Mouse (Mus musculus): ENCODE measurements at regions not wholly inside any gene's neighbourhood (a gene's known extent, or its start where the extent isn't known, plus 50 kb on each side); places are given as distances from the start of the nearest gene placed in this dataset.

DNA sequence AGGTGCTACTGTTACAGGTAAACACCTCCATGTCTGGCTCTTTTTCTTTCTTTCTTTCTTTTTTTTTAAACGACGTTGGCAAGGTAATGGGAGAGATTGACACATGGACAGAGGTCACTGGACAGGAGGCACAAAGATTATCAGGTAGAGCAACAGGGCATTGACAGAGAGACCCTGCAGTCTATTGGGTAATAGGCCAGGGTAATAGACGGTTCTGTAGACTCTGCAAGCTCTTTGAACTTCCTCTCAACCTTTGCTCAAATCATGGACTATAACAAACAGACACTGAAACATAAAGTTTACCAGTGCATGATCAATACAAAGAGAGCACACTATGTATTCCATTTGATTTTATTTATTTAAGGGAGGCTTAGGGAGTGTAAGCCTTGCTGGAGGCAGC is 61.0 kb upstream of the Mycn start:
- Histone ChIP-seq H3K4me3 (ENCODE audit: control insufficient read depth in 1 of 2, insufficient read depth in 1 of 2, low read depth in 2 of 2, low read length in 2 of 2) (no peak overlapping the region), H3K79me2 (ENCODE audit: control insufficient read depth, insufficient read depth, low read length, poor library complexity) (no peaks in the 10 kb centered on the region), H3K4me1 (ENCODE audit: control insufficient read depth in 1 of 2, insufficient read depth in 2 of 2, low read length in 2 of 2) (no peaks in the 10 kb centered on the region), H3K9ac (ENCODE audit: control insufficient read depth, low read depth, low read length, poor library complexity, severe bottlenecking) (no peak overlapping the region), H3K27me3 (ENCODE audit: control insufficient read depth in 1 of 2, insufficient read depth in 2 of 2, low read length in 2 of 2) (no peaks in the 10 kb centered on the region; a peak in 1 of 4 replicates), H3K9me3 (replicated peaks; ENCODE audit: insufficient read depth, low read length) (no peaks in the 10 kb centered on the region), H3K27ac (ENCODE audit: control insufficient read depth, low read depth, low read length) (no peak overlapping the region), H3K36me3 (ENCODE audit: control insufficient read depth in 1 of 2, insufficient read depth in 2 of 2, low read length in 2 of 2) (no peaks in the 10 kb centered on the region)
- TF ChIP-seq SMC3 (IDR thresholded peaks at IDR 0.05; ENCODE audit: low read depth, low read length) (no peak), MAX (IDR thresholded peaks at IDR 0.05; ENCODE audit: low read length) (no peak), MXI1 (IDR thresholded peaks at IDR 0.05; ENCODE audit: low read depth, low read length) (no peak), NRF1 (IDR thresholded peaks at IDR 0.05; ENCODE audit: insufficient read depth, low read depth, low read length, poor library complexity, severe bottlenecking) (no peak), UBTF (IDR thresholded peaks at IDR 0.05; ENCODE audit: borderline replicate concordance, insufficient read depth, low read depth, low read length) (no peak), CHD2 (IDR thresholded peaks at IDR 0.05; ENCODE audit: low read length) (no peak), MEF2A (IDR thresholded peaks at IDR 0.05; ENCODE audit: extremely low read depth, insufficient replicate concordance, low read depth, low read length, poor library complexity, severe bottlenecking) (no peak), MYB (IDR thresholded peaks at IDR 0.05; ENCODE audit: low read depth, low read length) (no peak), ELF1 (IDR thresholded peaks at IDR 0.05; ENCODE audit: low read depth, low read length) (no peak), EP300 (IDR thresholded peaks at IDR 0.05; ENCODE audit: low read depth in 1 of 2, low read length in 2 of 2) (no peak)
- DNase-seq (ENCODE audit: low read depth, low spot score) = no peak

- TF ChIP-seq USF2 (IDR thresholded peaks at IDR 0.05; ENCODE audit: borderline replicate concordance in 1 of 2, insufficient read depth in 1 of 2, low read depth in 1 of 2, low read length in 2 of 2) = no peak
- TF ChIP-seq POLR2AphosphoS2 (IDR thresholded peaks at IDR 0.05; ENCODE audit: low read length) = no peak
- TF ChIP-seq MXI1 (IDR thresholded peaks at IDR 0.05; ENCODE audit: low read depth, low read length) = no peak
- no peak for TF ChIP-seq RAD21 (IDR thresholded peaks at IDR 0.05; ENCODE audit: low read depth, low read length)
- no peak for TF ChIP-seq NRF1 (IDR thresholded peaks at IDR 0.05; ENCODE audit: insufficient read depth, low read depth, low read length, poor library complexity, severe bottlenecking)
- TF ChIP-seq GABPA (IDR thresholded peaks at IDR 0.05; ENCODE audit: low read depth, low read length) = no peak
- no peak for TF ChIP-seq CTCF (IDR thresholded peaks at IDR 0.05 in 2 of 3, conservative IDR thresholded peaks at IDR 0.05 in 1 of 3; ENCODE audit: control insufficient read depth in 1 of 3, insufficient read depth in 1 of 3, low read depth in 2 of 3, low read length in 3 of 3, poor library complexity in 1 of 3, severe bottlenecking in 1 of 3)
- Histone ChIP-seq H3K4me3 (ENCODE audit: control insufficient read depth in 1 of 2, insufficient read depth in 1 of 2, low read depth in 2 of 2, low read length in 2 of 2) (no peak overlapping the region), H3K79me2 (ENCODE audit: control insufficient read depth, insufficient read depth, low read length, poor library complexity) (no peaks in the 10 kb centered on the region), H3K36me3 (ENCODE audit: control insufficient read depth in 1 of 2, insufficient read depth in 2 of 2, low read length in 2 of 2) (no peaks in the 10 kb centered on the region), H3K9ac (ENCODE audit: control insufficient read depth, low read depth, low read length, poor library complexity, severe bottlenecking) (no peak overlapping the region), H3K27ac (ENCODE audit: control insufficient read depth, low read depth, low read length) (no peak overlapping the region), H3K4me1 (ENCODE audit: control insufficient read depth in 1 of 2, insufficient read depth in 2 of 2, low read length in 2 of 2) (no peaks in the 10 kb centered on the region), H3K27me3 (ENCODE audit: control insufficient read depth in 1 of 2, insufficient read depth in 2 of 2, low read length in 2 of 2) (no peaks in the 10 kb centered on the region; a peak in 1 of 4 replicates), H3K9me3 (replicated peaks; ENCODE audit: insufficient read depth, low read length) (no peaks in the 10 kb centered on the region)
- DNase-seq (ENCODE audit: low read depth, low spot score) = no peak
Measured at GRCm38 (mm10) chr12:13002069-13002590, 60.4 kb upstream of the Mycn start.

All from MEL (cell line).